Mouse (Mus musculus) lung, postnatal 0 days (tissue): Measurements from ENCODE around the gene Mrc2.

Source experiments
- CTCF ChIP-seq: IDR thresholded peaks from 2 replicates; pipeline ENCODE4 v1.5.1; 2016; ENCODE audit warnings: antibody characterized with exemption, mild to moderate bottlenecking
- EP300 ChIP-seq: IDR thresholded peaks from 2 replicates; pipeline ENCODE4 v1.6.1; 2016; ENCODE audit warnings: antibody characterized with exemption, mild to moderate bottlenecking, control low read depth

DNA sequence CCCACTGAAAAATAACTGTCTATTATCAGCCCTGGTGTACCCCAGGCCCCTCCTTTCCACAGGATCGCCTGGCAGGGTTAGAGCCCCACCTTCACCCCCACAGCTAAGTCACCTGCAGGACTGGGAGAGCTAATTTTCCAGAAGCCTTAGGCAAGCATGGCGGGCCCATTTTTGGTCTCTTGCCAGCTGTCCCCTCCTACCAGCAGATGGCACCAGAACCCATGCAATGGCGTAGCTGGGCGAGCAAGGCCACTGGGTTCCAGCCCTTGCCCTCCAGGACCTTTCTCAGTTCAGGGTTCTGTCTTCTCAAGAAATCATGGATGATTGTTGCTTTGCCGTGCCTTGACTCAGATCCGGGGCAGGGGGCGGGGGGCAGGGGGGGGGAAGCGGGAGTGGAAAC is 40.0 kb downstream of the Mrc2 start:
- peak; percentile 76 for TF ChIP-seq CTCF
- no peak for TF ChIP-seq EP300
